Comparison of ENCODE assay signal across 8 mouse cellular contexts in the genomic region with DNA sequence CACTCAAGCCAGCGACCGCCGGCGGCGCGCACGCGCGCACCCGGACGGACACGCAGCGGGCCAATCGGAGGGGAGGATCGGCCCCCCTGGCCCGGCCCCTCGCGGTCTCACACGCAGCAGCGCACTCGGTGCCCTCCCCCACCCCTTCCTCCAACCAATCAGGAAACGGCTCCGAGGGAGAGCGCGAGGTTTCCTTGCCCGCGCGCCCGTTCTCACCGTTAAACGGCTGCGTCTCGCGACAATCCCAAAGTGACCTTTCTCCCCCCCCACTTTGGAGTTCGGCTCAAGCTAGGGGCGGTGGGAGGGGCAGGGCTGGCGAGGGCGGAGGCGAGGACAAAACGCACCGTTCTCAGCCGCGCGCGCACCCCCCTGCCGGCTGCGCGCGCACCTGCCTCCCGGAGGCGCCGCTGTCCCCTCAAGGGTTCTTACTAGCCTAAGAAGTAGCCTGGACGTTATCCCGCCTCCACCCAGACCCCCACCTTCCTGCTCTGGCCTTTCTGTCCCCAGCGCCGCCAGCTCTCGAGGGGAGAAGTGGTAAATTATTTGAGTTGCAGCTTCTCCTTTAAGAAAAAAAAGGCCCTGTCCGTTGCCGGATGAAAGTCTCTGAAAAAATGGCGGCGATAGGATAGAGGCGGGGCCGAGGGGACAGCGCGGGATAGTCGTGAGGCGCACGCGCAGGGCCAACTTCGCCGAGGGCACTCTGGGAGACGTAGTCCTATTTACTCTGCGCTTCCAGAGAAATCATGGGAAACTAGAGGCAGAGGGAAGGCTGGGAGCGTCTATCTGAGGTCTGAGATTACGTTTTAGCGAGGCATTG. TPM values are rescaled to one million over a fixed set of nuclear protein-coding genes. Genes with fewer than 3 reads are reported as not detected.
A peak's percentile ranks its signal among the peaks of the same experiment; 100 is the strongest.
DNase-seq lines count a peak whose midpoint lies in the region; ATAC-seq lines count a peak whose summit lies in the region.

A gene (minus strand): TSS at position 616 of the 817 bp plus-strand sequence.
A gene (plus strand): TSS at position 683 of the 817 bp plus-strand sequence.

- H3K36me3 ChIP-seq in hindbrain, embryonic 15.5 days = no peaks in the 10 kb centered on the region

- H3K4me3 ChIP-seq in hindbrain, embryonic 15.5 days = peak within 1 kb of the TSS; percentile 98

- no peaks in the 10 kb centered on the region for H3K9me3 ChIP-seq in hindbrain, embryonic 15.5 days

- peaks cover 28% of the 10 kb centered on the region for H3K4me1 ChIP-seq in hindbrain, embryonic 15.5 days (replicated peaks)

- under 1% methylated on average over 56 of the region's 76 CpGs for WGBS in hindbrain, embryonic 15.5 days

- H3K27ac ChIP-seq in hindbrain, embryonic 15.5 days (replicated peaks) = peak within 1 kb of the TSS; percentile 99

- peak within 1 kb of the TSS; percentile 97 for H3K9ac ChIP-seq in hindbrain, embryonic 15.5 days

- DNase-seq in T-cell, adult 2 months (ENCODE audit: low spot score) = peak; percentile 95
- DNase-seq in cerebellum, postnatal 36 days = peak; percentile 96 to 98
- peak; percentile 95 to 98 for DNase-seq in frontal cortex, postnatal 36 days (ENCODE audit: low spot score in 2 of 2)
- DNase-seq in left cerebral cortex, adult 11 months (ENCODE audit: low spot score) = peak; percentile 97
- peak; percentile 97 to 99 for DNase-seq in lung, postnatal 4 days
- DNase-seq in retina, postnatal 7 days (ENCODE audit: low read depth, low spot score) = peak; percentile 97
- peak; percentile 83 for DNase-seq in urinary bladder, adult 2 months (ENCODE audit: low spot score)

- ATAC-seq in hindbrain, embryonic 15.5 days (ENCODE audit: low FRiP score, low read depth) = peak; percentile 96

- no peaks in the 10 kb centered on the region for H3K27me3 ChIP-seq in hindbrain, embryonic 15.5 days

- peak within 1 kb of the TSS; percentile 94 for H3K4me2 ChIP-seq in hindbrain, embryonic 15.5 days

RNA-seq across cellular contexts. Expression of the first gene that starts in this region (rescaled TPM):
- polyA plus RNA-seq in hindbrain, embryonic 15.5 days (2015; fragmentation: Nextera tagmentation; extraction: Ambion mirVana) = 13.6 and 14.3 TPM in 2 replicates
- polyA plus RNA-seq in urinary bladder, adult 2 months (2012; rRNA removed) = 37.0 and 44.0 TPM in 2 replicates

RNA-seq across cellular contexts. Expression of the second gene that starts in this region (rescaled TPM):
- 1.1 and 1.6 TPM in 2 replicates for polyA plus RNA-seq in hindbrain, embryonic 15.5 days (2015; fragmentation: Nextera tagmentation; extraction: Ambion mirVana)
- polyA plus RNA-seq in urinary bladder, adult 2 months (2012; rRNA removed) = 4.3 and 5.1 TPM in 2 replicates

Comparison
In these comparisons a context has a peak if more than half of its experiments do, and no peak if none do; other contexts are left out.
1. Peak in every context shown above with its lines: DNase-seq, ATAC-seq, H3K4me3 ChIP-seq and H3K27ac ChIP-seq.